Mouse (Mus musculus): Measurements from ENCODE around the gene Cer1.

Cer1 gene

DNA sequence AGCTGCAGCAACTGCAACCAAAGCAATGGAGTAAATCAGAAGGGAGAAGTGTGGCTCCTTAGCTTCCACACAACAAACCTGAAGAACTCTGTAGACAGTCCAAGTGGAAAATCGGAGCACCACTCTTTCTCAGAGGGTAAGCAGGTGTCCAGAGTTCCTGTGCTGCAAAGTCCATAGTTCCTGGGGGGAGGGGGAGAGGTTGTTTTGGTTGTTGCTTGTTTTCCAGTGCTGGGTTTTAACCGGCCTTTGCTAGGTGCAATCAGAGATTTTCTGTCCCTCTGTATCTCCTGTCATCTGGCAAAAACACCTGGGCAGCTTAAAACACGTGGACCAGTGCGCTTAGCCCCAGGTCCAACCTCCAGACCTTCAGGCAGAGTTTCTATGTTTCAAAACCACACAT lies 10.2 kb downstream of the Cer1 start:
- DNase-seq (ENCODE audit: low spot score) = no peak

DNA sequence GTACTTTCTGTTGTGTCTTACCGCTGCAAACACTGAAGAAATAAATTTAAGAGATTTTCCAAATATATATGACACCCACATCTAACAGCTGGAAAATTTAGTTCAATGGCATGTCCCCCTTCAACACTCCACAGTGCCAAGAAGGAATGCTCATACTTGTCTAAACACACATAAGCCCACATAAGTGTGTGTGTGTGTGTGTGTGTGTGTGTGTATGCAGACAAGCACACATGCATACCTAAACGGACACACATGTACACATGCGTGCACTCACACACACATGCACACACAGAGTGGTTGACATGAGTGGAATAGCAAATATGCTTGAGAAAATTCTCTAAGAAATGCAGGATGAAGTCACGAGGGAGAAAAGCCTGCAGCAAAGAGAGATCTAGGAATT lies 12.4 kb downstream of the Cer1 start:
- DNase-seq (ENCODE audit: low spot score) = no peak

DNA sequence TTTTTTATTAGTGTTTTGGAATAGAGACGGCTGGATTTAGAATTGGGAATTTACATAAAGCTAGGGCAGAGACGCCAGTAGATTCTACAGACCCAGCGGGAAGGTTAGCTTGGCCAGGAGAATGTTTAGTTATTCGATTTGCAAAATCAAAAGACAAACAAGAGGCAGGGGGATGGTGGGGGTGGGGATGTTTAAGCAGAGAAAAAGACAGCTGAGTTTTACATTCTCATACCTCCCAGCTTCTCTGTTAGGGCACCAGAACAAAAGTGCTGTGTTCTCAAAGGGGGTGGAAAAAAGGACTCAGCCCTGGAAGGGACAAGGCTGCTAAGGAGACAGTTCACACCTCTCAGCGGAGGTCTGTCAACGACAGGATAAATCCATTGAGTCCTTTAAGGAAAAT lies 12.8 kb downstream of the Cer1 start:
- DNase-seq (ENCODE audit: low spot score) = no peak

DNA sequence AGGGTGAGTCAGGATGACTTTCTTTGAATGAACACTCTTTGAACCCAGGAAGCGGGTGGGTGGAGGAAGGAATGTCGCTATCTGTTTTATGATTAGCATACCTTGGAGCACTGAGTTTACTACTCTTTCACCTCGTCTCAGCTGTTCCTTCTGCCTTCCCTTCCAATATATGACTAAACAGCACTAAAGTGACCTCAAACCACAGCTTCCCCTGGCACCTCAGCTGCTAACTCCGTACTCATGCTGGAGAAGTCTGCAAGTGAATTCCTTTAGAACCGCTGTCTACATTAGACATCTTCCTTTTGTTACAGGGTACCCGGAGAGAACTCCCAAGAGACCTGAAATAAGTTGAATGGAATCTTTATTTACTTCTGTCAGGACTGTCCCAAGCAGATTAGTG lies 14.0 kb downstream of the Cer1 start:
- no peak for DNase-seq (ENCODE audit: low spot score)

DNA sequence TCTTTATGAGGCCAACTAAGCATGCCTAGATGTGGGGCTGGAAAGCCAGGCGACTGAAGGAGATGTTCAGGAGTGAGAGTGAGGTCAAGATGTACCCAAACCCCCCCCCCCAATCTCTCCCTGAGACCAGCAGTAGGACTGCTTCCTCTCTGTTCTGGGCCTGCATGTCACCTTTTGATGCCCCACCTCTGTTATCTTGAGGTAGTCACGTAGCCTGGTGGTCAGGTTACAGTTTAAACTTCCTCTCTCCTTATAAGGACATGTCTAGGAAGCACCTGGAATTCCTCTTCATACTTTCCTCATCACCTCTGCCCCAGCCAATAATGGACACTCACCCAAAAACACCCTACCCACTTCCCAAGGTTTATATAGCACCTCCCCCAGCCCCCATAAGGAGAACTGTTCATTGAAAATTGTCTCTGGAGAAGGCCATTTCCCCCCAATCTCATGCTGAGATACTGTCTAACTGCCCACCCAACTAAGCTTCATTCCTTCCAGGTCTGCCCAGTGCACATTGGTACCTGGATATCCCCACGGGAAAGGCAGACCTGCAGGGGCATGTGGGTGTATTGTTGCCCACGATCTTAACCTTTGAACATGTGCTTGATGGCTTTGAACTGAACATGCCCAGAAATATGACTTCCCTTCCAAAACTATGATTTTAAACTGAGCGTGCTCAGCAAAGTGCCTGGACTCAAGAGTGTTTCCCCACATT lies 17.1 kb downstream of the Cer1 start:
- no peak for DNase-seq (ENCODE audit: low spot score)

DNA sequence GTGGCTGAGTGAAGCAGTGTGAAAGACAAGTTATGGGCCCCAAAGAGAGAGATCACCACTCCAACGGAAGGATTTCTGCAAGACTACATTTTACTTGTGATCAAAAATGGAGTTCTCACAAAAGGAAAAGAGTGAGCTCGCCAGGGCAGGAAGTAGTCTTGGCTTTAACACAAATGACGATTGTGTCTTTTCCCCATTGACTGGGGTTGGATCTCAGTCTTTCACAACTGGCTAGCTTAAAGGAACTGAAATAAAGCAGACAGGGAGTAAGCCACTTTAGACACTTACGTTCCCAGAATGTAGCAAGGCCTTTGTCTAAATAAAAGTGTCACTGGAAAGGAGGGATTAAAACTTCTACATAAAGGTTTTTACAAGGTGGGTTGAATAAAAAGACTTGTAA lies 17.8 kb downstream of the Cer1 start:
- DNase-seq (ENCODE audit: low spot score) = no peak

DNA sequence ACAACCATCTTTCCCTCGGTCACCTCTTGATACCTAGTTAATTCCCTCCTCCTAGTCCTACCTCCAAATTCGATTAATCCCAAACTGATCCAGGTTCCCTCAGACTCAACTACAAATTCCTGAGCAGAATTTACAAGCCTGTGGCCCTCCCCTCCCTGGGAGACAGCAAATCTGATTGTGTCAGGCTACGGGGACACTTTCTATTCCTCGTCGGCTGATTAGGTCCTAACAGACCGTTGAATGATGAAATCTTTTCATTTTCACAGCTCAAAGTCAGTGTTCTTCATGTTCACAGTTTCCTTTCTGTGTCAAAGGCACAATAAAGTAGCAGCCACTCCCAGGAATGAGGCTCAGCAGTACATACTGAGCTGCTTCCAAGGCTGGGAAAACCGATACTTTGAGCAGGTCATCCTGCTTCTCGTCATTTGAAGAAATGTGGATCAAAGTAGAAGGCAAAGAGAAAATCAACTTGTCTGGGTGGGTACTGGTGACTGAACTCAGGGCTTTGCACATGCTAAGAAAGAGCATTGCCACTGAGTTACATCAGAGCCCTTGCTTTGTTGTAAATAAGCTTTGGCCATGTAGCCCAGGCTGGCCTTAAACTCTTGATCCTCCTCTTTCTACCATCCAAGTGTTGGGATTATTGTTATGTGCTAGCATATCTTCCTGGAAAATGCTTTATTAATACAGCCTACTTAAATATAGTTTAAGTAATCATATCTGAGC lies 19.8 kb downstream of the Cer1 start:
- no peak for DNase-seq (ENCODE audit: low spot score)

DNA sequence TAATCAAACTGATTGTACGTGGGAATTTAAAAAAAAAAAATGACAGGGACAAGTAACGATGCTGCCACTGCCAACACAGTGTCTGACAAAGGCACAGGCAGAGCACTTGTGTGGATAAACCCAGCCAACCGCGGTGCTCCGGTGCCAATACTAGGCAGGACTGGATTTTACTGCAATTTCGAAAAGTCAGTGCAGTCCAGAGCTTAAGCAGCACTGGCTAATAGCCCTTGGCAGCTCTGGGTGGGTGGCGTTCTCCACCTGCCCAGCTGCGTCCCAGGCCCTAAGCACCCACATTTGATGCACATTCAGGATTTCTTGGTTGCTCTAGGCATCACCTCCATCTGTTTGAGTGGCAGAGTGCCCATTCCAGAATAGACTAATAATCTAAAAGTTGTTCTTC lies 21.6 kb downstream of the Cer1 start:
- DNase-seq (ENCODE audit: low spot score) = no peak

DNA sequence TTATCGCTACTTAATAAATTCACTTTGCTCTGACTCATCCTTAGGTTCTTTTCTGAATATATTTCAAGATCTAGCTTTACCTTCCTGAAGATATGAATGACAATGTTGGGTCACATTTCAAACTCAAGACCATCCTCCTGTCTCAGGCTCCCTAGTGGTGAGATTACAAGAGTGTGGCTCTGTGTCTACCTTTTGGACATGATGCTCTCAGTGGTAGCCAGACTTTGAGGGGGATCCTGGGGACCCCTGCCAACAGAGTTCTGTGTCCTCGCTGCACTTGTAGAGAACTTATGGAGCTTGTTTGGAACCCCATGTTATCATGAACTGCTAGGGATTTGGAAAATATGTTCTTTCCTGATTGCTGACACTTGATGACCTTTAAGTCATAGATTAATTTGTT lies 23.5 kb downstream of the Cer1 start:
- no peak for DNase-seq (ENCODE audit: low spot score)

DNA sequence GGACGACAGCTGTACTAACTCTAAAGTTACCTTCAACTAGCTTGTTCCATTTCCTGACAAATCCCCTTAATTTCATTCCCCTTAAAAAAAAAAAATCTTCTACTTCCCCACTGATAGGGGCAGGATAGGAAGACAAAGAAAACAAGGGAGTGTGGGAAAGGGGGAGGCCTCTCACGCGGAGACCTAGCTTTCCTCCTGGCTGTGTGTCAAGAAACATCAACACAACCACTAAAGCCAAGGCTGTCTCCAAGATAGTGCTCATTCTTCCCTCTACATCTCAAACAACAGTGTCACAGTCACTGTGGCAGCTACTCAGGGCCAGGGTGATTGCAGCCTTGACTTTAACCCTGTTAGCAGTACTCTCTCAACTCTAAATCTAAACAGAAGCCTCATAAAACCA lies 24.4 kb downstream of the Cer1 start:
- no peak for DNase-seq (ENCODE audit: low spot score)

DNA sequence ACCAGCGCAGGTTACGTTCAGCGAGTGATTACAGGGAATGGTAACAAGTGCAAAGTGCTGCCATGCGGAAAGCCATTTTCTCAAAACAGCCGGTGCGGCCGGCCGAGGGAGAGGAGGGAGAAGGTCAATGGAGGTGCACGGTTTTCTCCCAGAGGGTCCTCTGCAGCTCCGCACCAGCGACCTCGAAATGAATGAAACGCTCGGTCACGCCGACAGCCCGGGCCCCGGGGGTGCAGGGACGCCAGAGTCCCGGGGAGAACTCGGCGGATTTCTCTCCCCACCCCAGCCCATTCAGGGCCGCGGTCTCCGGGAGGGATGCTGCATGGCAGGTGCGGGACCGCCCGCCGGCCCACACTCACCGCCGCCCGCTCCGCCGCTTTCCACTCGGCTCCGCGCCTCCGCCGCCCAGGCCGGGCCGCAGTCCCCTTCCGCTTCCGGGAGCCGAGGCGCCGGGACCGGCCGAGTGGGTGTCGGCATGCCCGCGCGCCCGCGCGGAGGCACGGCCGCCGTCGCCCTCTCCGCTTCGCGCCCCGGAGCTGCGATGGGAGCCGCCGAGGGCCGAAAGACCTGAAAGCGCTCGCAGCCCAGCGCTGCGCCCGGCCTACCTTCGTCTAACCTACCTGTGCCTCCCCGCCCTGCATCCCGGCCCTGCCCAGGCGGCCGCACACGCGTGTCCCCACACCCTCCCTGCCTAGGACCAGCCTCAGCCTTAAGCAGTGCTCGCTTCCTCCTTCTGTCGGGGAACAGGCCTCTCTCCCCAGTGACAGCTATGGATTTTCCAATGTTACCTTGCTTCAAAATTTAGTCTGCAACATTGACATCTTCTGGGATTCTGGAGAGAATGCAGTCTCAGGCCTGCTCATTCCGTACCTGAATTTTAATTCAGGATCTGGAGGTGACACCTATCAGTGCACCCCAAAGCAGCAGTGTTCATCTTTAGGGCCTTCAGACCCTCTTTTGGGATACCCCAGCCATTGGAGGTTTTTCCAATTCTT lies 25.5 kb downstream of the Cer1 start, which contains the start of gene Zdhhc21:
Gene Zdhhc21, minus strand, starts transcription at position 828 of the 995 bp plus-strand sequence.
- peak; percentile 81 for DNase-seq (ENCODE audit: low spot score)

DNA sequence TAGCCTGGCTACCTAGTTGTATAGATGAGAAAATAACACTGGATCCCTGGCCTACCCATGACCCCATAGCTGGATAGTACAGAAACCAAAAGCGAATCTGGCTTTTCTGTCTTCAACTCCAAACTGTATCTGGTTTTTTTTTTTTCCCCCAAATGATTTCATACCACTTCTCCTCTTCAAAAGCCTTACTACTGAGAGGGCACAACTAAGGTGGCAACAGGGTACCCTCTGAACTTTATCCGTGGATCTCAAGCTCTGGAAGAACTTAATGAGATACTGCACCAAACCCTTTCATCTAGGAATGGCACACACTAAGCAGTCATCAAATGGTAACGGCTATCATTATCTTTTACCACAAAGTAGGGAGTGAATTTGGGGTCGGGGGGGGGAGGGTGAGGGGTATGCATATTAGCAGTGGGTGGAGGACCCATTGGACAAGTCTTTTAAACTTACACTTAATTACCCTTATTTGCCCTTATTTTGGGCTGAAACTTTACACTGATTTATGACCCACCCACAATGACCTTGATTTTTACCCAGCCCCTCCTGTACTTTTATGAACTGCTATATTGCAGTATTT lies 26.4 kb downstream of the Cer1 start:
- DNase-seq (ENCODE audit: low spot score) = no peak

DNA sequence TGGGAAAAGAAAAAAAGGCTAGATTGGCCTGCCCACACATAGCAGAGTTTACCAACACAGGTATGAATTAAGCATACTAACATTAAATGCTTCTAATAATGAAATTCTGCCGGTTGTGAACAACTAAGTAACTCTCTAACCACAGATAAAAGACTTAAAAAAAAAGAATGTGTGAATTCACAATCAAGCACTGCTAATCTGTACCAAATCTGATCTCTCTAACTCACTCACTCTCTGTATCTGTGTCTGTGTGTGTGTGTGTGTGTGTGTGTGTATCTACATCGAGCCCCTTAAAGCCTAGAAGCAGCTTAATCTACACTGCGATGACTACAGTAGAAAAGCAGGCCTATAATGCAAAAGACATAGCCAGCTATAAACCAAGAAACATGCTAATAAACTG lies 28.0 kb downstream of the Cer1 start:
- no peak for DNase-seq (ENCODE audit: low spot score)

DNA sequence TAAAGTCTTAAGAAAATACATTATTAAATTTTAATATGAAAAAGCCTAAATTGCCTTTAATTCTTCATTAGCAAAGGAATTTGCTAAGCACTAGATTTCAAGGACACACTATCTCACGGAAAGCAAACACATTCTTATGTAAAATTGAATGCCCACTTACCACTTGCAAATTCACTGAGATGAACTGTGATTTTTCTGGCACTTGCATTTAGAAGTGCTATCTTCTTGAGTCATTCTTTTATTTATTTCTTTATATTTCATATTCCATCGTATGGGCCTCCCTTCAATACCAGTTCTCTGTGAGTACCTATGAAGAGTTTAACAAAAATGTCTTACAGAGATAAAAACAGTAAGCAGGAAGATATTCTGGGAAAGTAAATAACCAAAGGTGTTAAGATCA lies 31.1 kb downstream of the Cer1 start:
- no peak for DNase-seq (ENCODE audit: low spot score)

DNA sequence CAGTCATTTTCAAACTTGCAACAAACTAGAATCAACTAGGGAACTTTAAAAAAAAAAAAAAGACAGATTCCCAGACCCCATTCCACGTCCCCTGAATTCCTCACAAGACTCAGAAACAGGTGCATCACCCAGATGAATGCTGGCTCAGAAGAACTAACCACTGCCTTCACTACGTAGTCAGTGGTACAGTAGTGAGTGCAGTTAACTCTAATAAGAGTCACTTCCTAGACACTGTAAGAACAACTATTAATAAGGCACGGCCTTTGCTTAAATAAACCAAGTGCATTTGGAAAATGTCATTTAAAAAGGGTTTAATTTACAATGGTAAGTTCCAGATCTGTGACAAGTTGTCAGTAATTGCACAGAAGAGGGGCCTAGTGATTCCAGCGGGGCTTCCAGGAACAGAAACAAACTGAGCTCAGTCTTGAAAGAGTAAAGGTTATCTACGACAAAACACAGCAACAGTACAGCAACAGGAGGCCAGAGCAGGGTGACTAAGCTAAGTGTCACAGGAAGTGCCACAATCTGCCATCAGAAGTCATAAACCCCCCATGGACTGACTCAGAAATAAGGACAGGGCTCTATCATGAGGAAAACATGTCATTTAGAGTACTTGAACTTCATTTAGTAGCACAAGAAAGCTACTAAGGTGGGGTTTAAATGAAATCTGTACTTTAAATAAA lies 36.3 kb downstream of the Cer1 start:
- no peak for DNase-seq (ENCODE audit: low spot score)

DNA sequence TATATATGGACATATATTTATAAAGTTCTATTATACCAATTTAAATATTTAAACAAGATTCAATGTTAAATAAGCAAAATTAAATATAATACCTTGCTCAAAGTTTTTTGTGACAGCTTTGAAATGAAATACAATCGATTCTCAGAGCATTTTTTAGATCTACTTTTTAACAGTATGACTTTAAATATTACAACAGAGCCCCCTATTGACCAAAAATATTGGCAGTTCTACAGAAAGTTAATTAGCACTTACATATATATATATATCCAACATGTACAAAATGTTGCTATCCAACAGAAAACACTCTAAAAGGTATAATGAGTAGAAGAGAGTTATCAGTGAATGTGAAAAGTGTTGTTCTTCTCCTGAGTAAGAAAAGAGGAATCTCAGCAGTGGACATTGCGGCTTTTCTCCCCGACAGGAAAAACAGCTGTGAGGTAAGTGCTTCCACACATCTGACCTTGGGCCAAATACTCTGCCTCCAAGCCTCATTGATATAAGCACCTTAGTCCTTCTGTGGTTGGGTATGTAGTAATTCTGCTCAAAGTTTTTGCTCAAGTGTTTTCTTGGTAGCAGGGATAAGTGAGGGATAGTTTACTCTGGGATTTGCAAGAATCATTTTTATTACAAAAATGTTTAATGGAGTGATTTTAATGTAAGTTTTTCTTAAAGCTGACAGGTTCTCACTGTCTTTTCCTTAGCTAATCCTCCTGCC lies 47.3 kb downstream of the Cer1 start:
- no peak for DNase-seq (ENCODE audit: low spot score)

Measured in layer of hippocampus, adult 11-12 months (tissue).